In genomic region chr15:89477091-89477491, GRCm38 (mm10) we compare ENCODE assay signal across 8 mouse cellular contexts. TPM values are rescaled to one million over a fixed set of nuclear protein-coding genes. Genes with fewer than 3 reads are reported as not detected.
DNase-seq lines count a peak whose midpoint lies in the region; ATAC-seq and TF ChIP-seq lines count a peak whose summit lies in the region.

Gene Arsa, minus strand, starts transcription at chr15:89477425.

- peaks cover 7% of the 10 kb centered on the region for H3K4me1 ChIP-seq in embryonic fibroblast, embryonic 13.5 days (ENCODE audit: control insufficient read depth, insufficient read depth, low read length)
- 0 out of 2 replicates have a peak, but pooled peaks cover 2% of the 10 kb centered on the region for H3K4me1 ChIP-seq in hindbrain, embryonic 11.5 days (replicated peaks; ENCODE audit: control insufficient read depth, insufficient read depth, low read length)

- peak within 1 kb of the TSS; percentile 55 for H3K9ac ChIP-seq in hindbrain, embryonic 11.5 days (ENCODE audit: low read depth, low read length)

- H3K36me3 ChIP-seq in hindbrain, embryonic 11.5 days (ENCODE audit: control insufficient read depth, insufficient read depth, low read length) = no peaks in the 10 kb centered on the region

- DNase-seq in left cerebral cortex, adult 2 months (ENCODE audit: extremely low spot score in 1 of 2, low spot score in 2 of 2) = no peak
- DNase-seq in left cerebral cortex, adult 9 months (ENCODE audit: low spot score in 2 of 2) = no peak
- DNase-seq in hindbrain, embryonic 11.5 days (ENCODE audit: low spot score) = no peak
- DNase-seq in left cerebral cortex, adult 8-10 months (ENCODE audit: low spot score in 2 of 2) = no peak
- DNase-seq in yolk sac, embryonic 10.5 days (ENCODE audit: low spot score) = no peak
- DNase-seq in natural killer cell, adult 2 months (ENCODE audit: low spot score in 2 of 2) = no peak

- ATAC-seq in hindbrain, embryonic 11.5 days (ENCODE audit: low FRiP score) = no peak
- no peak for ATAC-seq in megakaryocyte-erythroid progenitor cell, adult 5-6 weeks (replicated peaks; ENCODE audit: low FRiP score, low TSS enrichment, poor library complexity, severe bottlenecking)

- H3K4me2 ChIP-seq in hindbrain, embryonic 11.5 days (replicated peaks; ENCODE audit: low read depth, low read length) = peak within 1 kb of the TSS; percentile 65

- no peaks in the 10 kb centered on the region for H3K27me3 ChIP-seq in hindbrain, embryonic 11.5 days (ENCODE audit: control insufficient read depth, insufficient read depth, low read length)

- intact Hi-C loops in left cerebral cortex, adult 2 months (cut with DNase I) = loop anchor here (2.0 kb wide), 1 partner anchor 22 kb away; the partner anchor contains the start of gene Shank3

- H3K9me3 ChIP-seq in hindbrain, embryonic 11.5 days (ENCODE audit: control insufficient read depth, low read length) = no peaks in the 10 kb centered on the region

- no peak for TF ChIP-seq CTCF in left cerebral cortex, adult 2 months (IDR thresholded peaks at IDR 0.05)
- no peak for TF ChIP-seq CTCF in embryonic fibroblast, embryonic 13.5 days (IDR thresholded peaks at IDR 0.05; ENCODE audit: borderline replicate concordance, insufficient read depth, low read length)

- 34% methylated on average over 9 of the region's 9 CpGs for WGBS in hindbrain, embryonic 11.5 days

- no peak for TF ChIP-seq POLR2A in embryonic fibroblast, embryonic 13.5 days (IDR thresholded peaks at IDR 0.05; ENCODE audit: low read depth, low read length)

- H3K27ac ChIP-seq in left cerebral cortex, adult 2 months = peak within 1 kb of the TSS; percentile 96
- H3K27ac ChIP-seq in embryonic fibroblast, embryonic 13.5 days (ENCODE audit: insufficient read depth, low read length) = peak within 1 kb of the TSS; percentile 23
- 0 out of 2 replicates have a peak within 1 kb of the TSS, but pooled peaks have one; percentile 45 for H3K27ac ChIP-seq in hindbrain, embryonic 11.5 days (ENCODE audit: low read depth, low read length)

- H3K4me3 ChIP-seq in left cerebral cortex, adult 2 months = peak within 1 kb of the TSS; percentile 56
- peak within 1 kb of the TSS; percentile 57 for H3K4me3 ChIP-seq in embryonic fibroblast, embryonic 13.5 days (ENCODE audit: insufficient read depth, low read length)
- peak within 1 kb of the TSS; percentile 48 for H3K4me3 ChIP-seq in hindbrain, embryonic 11.5 days (ENCODE audit: low read depth, low read length)

RNA-seq across cellular contexts. Expression of gene Arsa, which starts in this region (rescaled TPM):
- 10 to 100 TPM; 32.0 to 33.0 TPM for total RNA-seq in left cerebral cortex, adult 2 months (2021)
- 41.6 and 42.5 TPM in 2 replicates for polyA plus RNA-seq in embryonic fibroblast, embryonic 13.5 days (2011; ENCODE audit: insufficient read length, low read depth, missing spikeins)
- polyA plus RNA-seq in hindbrain, embryonic 11.5 days (2014; fragmentation: Nextera tagmentation; extraction: Ambion mirVana) = 10.0 and 10.4 TPM in 2 replicates
- total RNA-seq in left cerebral cortex, adult 8-10 months (2022) = 10 to 100 TPM; 31.8 to 37.3 (median 35.9) TPM
- total RNA-seq in megakaryocyte-erythroid progenitor cell, adult 5-6 weeks (2014; fragmentation: Nextera tagmentation) = 10.7 and 18.3 TPM in 2 replicates
- 7.1 and 17.4 TPM in 2 replicates for total RNA-seq in megakaryocyte-erythroid progenitor cell, adult 5-6 weeks (2017)

Comparison
In these comparisons a context has a peak if more than half of its experiments do, and no peak if none do; other contexts are left out.
1. H3K27ac ChIP-seq: peak in every context shown above with its lines; median percentile 96 in left cerebral cortex, adult 2 months; 45 in hindbrain, embryonic 11.5 days; 23 in embryonic fibroblast, embryonic 13.5 days.